Mouse (Mus musculus) heart, embryonic 12.5 days (tissue): Measurements from ENCODE around the gene Tbck. TPM values are rescaled to one million over a fixed set of nuclear protein-coding genes. Genes with fewer than 3 reads are reported as not detected.
A peak's percentile ranks its signal among the peaks of the same experiment; 100 is the strongest.

ENCODE experiments used
- ATAC-seq: fragments of 200-750 bp; cut with Nextera tagmentation; 2 replicates; pipeline ENCODE4 v1.8.0; 2017; ENCODE audit warnings: moderate TSS enrichment, moderate library complexity; ENCODE audit not compliant: insufficient number of reproducible peaks, low FRiP score
- H3K27ac ChIP-seq: fragments of 300-500 bp; sonication (generic); 2 replicates; pipeline ENCODE4 v1.5.1; 2016; ENCODE audit warnings: mild to moderate bottlenecking, moderate library complexity; ENCODE audit not compliant: poor library complexity, severe bottlenecking
- H3K27me3 ChIP-seq: fragments of 300-500 bp; sonication (generic); replicated peaks from 2 replicates; pipeline ENCODE4 v1.6.1; 2016; ENCODE audit warnings: mild to moderate bottlenecking, moderate library complexity
- H3K36me3 ChIP-seq: fragments of 300-500 bp; sonication (generic); 2 replicates; pipeline ENCODE4 v1.6.1; 2016; ENCODE audit warnings: mild to moderate bottlenecking, moderate library complexity
- H3K4me1 ChIP-seq: fragments of 300-500 bp; sonication (generic); replicated peaks from 2 replicates; pipeline ENCODE4 v1.6.1; 2016; ENCODE audit warnings: mild to moderate bottlenecking
- H3K4me2 ChIP-seq: fragments of 300-500 bp; sonication (generic); 2 replicates; pipeline ENCODE4 v1.6.1; 2016; ENCODE audit warnings: mild to moderate bottlenecking, moderate library complexity
- H3K4me3 ChIP-seq: fragments of 300-500 bp; sonication (generic); 2 replicates; pipeline ENCODE4 v1.5.1; 2016; ENCODE audit warnings: mild to moderate bottlenecking
- H3K9ac ChIP-seq: fragments of 300-500 bp; sonication (generic); 2 replicates; pipeline ENCODE4 v1.6.1; 2016; ENCODE audit warnings: mild to moderate bottlenecking, moderate library complexity
- H3K9me3 ChIP-seq: fragments of 300-500 bp; sonication (generic); replicated peaks from 2 replicates; pipeline ENCODE4 v1.6.1; 2016; ENCODE audit warnings: mild to moderate bottlenecking, moderate library complexity
- WGBS: fragments of 180-500 bp; shearing (Covaris S2); methylation state at CpG from one replicate; pipeline ENCODE4 v1.1.7; 2016; 5-methylcytosine and 5-hydroxymethylcytosine counted together
- polyA plus RNA-seq: library from polyadenylated mRNA; unstranded; fragments of >200 nt; fragmentation: Nextera tagmentation; extraction: Ambion mirVana; gene quantifications from 2 replicates; pipeline ENCODE4 v1.2.1, GENCODE M21; 2016

Tbck gene
- polyA plus RNA-seq, 1 experiment from 2014 or later: 14.2 TPM

- 56% methylated on average over 9 of the region's 9 CpGs for WGBS
- Histone ChIP-seq H3K9ac (no peak overlapping the region), H3K4me2 (no peak overlapping the region), H3K4me1 (peaks cover 25% of the 10 kb centered on the region), H3K36me3 (no peaks in the 10 kb centered on the region), H3K27ac (no peak overlapping the region), H3K27me3 (no peaks in the 10 kb centered on the region), H3K4me3 (no peak overlapping the region), H3K9me3 (no peaks in the 10 kb centered on the region)
- ATAC-seq: no peak
Measured at GRCm38 (mm10) chr3:132855458-132856212, 171.7 kb downstream of the Tbck start.

GRCm38 (mm10) chr3:132856651-132857050, 172.7 kb downstream of the Tbck start:
- H3K4me2 ChIP-seq: no peak overlapping the region
- H3K4me3 ChIP-seq: no peak overlapping the region
- H3K27ac ChIP-seq: no peak overlapping the region
- ATAC-seq: no peak
- no peaks in the 10 kb centered on the region for H3K36me3 ChIP-seq
- peaks cover 25% of the 10 kb centered on the region for H3K4me1 ChIP-seq
- H3K27me3 ChIP-seq: no peaks in the 10 kb centered on the region
- 46% methylated on average over 6 of the region's 6 CpGs for WGBS
- H3K9ac ChIP-seq: no peak overlapping the region
- H3K9me3 ChIP-seq: no peaks in the 10 kb centered on the region

- no peak for ATAC-seq
Measured at GRCm38 (mm10) chr3:132858849-132859248, 174.9 kb downstream of the Tbck start.

GRCm38 (mm10) chr3:132859573-132859972, 175.6 kb downstream of the Tbck start:
- no peak for ATAC-seq

More at GRCm38 (mm10) chr3:132858849-132859248, 174.9 kb downstream of the Tbck start:
- no peak overlapping the region for H3K27ac ChIP-seq
- H3K27me3 ChIP-seq: no peaks in the 10 kb centered on the region
- no peaks in the 10 kb centered on the region for H3K36me3 ChIP-seq
- 57% methylated on average over 11 of the region's 11 CpGs for WGBS
- H3K4me2 ChIP-seq: no peak overlapping the region
- H3K4me3 ChIP-seq: no peak overlapping the region
- no peak overlapping the region for H3K9ac ChIP-seq
- H3K9me3 ChIP-seq: no peaks in the 10 kb centered on the region
- H3K4me1 ChIP-seq: peaks cover 14% of the 10 kb centered on the region

GRCm38 (mm10) chr3:132860796-132861195, 176.9 kb downstream of the Tbck start:
- H3K27ac ChIP-seq: no peak overlapping the region
- H3K9ac ChIP-seq: no peak overlapping the region
- H3K4me2 ChIP-seq: no peak overlapping the region
- no peaks in the 10 kb centered on the region for H3K27me3 ChIP-seq
- WGBS: 80% methylated on average over 8 of the region's 8 CpGs
- H3K4me1 ChIP-seq: peaks cover 13% of the 10 kb centered on the region
- H3K36me3 ChIP-seq: no peaks in the 10 kb centered on the region
- H3K4me3 ChIP-seq: no peak overlapping the region
- H3K9me3 ChIP-seq: no peaks in the 10 kb centered on the region
- no peak for ATAC-seq

More at GRCm38 (mm10) chr3:132859573-132859972, 175.6 kb downstream of the Tbck start:
- no peaks in the 10 kb centered on the region for H3K27me3 ChIP-seq
- H3K27ac ChIP-seq: no peak overlapping the region
- no peak overlapping the region for H3K4me2 ChIP-seq
- H3K4me3 ChIP-seq: no peak overlapping the region
- H3K9me3 ChIP-seq: no peaks in the 10 kb centered on the region
- no peaks in the 10 kb centered on the region for H3K36me3 ChIP-seq
- H3K9ac ChIP-seq: no peak overlapping the region
- WGBS: 53% methylated on average over 7 of the region's 7 CpGs
- H3K4me1 ChIP-seq: peaks cover 14% of the 10 kb centered on the region

GRCm38 (mm10) chr3:132863843-132864242, 179.9 kb downstream of the Tbck start:
- Histone ChIP-seq H3K27me3 (no peaks in the 10 kb centered on the region), H3K4me1 (peaks cover 16% of the 10 kb centered on the region), H3K4me3 (no peak overlapping the region), H3K4me2 (no peak overlapping the region), H3K36me3 (no peaks in the 10 kb centered on the region), H3K9me3 (no peaks in the 10 kb centered on the region), H3K27ac (no peak overlapping the region), H3K9ac (no peak overlapping the region)
- no peak for ATAC-seq
- 73% methylated on average over 13 of the region's 13 CpGs for WGBS

- Histone ChIP-seq H3K36me3 (no peaks in the 10 kb centered on the region), H3K9me3 (no peaks in the 10 kb centered on the region), H3K27me3 (no peaks in the 10 kb centered on the region), H3K4me3 (no peak overlapping the region), H3K27ac (no peak overlapping the region), H3K4me2 (no peak overlapping the region), H3K9ac (no peak overlapping the region), H3K4me1 (peaks cover 19% of the 10 kb centered on the region)
- ATAC-seq: no peak
- 67% methylated on average over 14 of the region's 14 CpGs for WGBS
Measured at GRCm38 (mm10) chr3:132864329-132864919, 180.5 kb downstream of the Tbck start.

- Histone ChIP-seq H3K4me3 (no peak overlapping the region), H3K9ac (no peak overlapping the region), H3K4me2 (no peak overlapping the region), H3K27me3 (no peaks in the 10 kb centered on the region), H3K36me3 (no peaks in the 10 kb centered on the region), H3K27ac (no peak overlapping the region), H3K9me3 (no peaks in the 10 kb centered on the region), H3K4me1 (peaks cover 14% of the 10 kb centered on the region)
- WGBS: 84% methylated on average over 8 of the region's 8 CpGs
- ATAC-seq: no peak
Measured at GRCm38 (mm10) chr3:132864986-132865385, 181.0 kb downstream of the Tbck start.

GRCm38 (mm10) chr3:132865596-132865995, 181.7 kb downstream of the Tbck start:
- no peak for ATAC-seq
- H3K4me1 ChIP-seq: peaks cover 10% of the 10 kb centered on the region
- H3K27ac ChIP-seq: no peak overlapping the region
- 85% methylated on average over 4 of the region's 4 CpGs for WGBS
- H3K36me3 ChIP-seq: no peaks in the 10 kb centered on the region
- H3K9ac ChIP-seq: no peak overlapping the region
- H3K27me3 ChIP-seq: no peaks in the 10 kb centered on the region
- no peak overlapping the region for H3K4me2 ChIP-seq
- no peak overlapping the region for H3K4me3 ChIP-seq
- H3K9me3 ChIP-seq: no peaks in the 10 kb centered on the region

GRCm38 (mm10) chr3:132866984-132867383, 183.0 kb downstream of the Tbck start:
- ATAC-seq: no peak
- Histone ChIP-seq H3K9ac (no peak overlapping the region), H3K36me3 (no peaks in the 10 kb centered on the region), H3K4me1 (peaks cover 17% of the 10 kb centered on the region), H3K27ac (no peak overlapping the region), H3K9me3 (no peaks in the 10 kb centered on the region), H3K27me3 (no peaks in the 10 kb centered on the region), H3K4me3 (no peak overlapping the region), H3K4me2 (no peak overlapping the region)
- WGBS: 80% methylated on average over 3 of the region's 3 CpGs

- Histone ChIP-seq H3K4me2 (no peak overlapping the region), H3K4me1 (peaks cover 17% of the 10 kb centered on the region), H3K27ac (no peak overlapping the region), H3K9me3 (no peaks in the 10 kb centered on the region), H3K36me3 (no peaks in the 10 kb centered on the region), H3K9ac (no peak overlapping the region), H3K4me3 (no peak overlapping the region), H3K27me3 (no peaks in the 10 kb centered on the region)
- WGBS: 43% methylated on average over 2 of the region's 2 CpGs
- 0 out of 2 replicates have a peak, but pooled peaks have one; percentile 25 for ATAC-seq
Measured at GRCm38 (mm10) chr3:132868838-132869237, 184.9 kb downstream of the Tbck start.
